Mouse (Mus musculus) spleen, adult 2 months (tissue): ENCODE data around the gene Ppp1cb. TPM values are rescaled to one million over a fixed set of nuclear protein-coding genes. Genes with fewer than 3 reads are reported as not detected.
A peak's percentile ranks its signal among the peaks of the same experiment; 100 is the strongest.

Experiments used
- DNase-seq, 2 experiments: peaks; one replicate each; pipeline versions ENCODE4 v3.0.0 to v3.0.0-alpha.2; 2012 to 2021; ENCODE audit warnings: low spot score in 2 of 2, low read depth in 1 of 2
- H3K27ac ChIP-seq: fragments of 200-500 bp; 2 replicates; pipeline ENCODE4 v1.5.1; 2012; ENCODE audit warnings: low read length, inconsistent platforms; ENCODE audit not compliant: insufficient read depth
- H3K27me3 ChIP-seq: fragments of 200-500 bp; 2 replicates; pipeline ENCODE4 v1.6.1; 2012; ENCODE audit warnings: mild to moderate bottlenecking, moderate library complexity, low read length, inconsistent platforms; ENCODE audit not compliant: control insufficient read depth, insufficient read depth
- H3K36me3 ChIP-seq: fragments of 200-500 bp; 2 replicates; pipeline ENCODE4 v1.6.1; 2012; ENCODE audit warnings: mild to moderate bottlenecking, low read length, inconsistent platforms; ENCODE audit not compliant: control insufficient read depth, insufficient read depth
- H3K4me1 ChIP-seq: fragments of 200-500 bp; 2 replicates; pipeline ENCODE4 v1.6.1; 2011; ENCODE audit warnings: inconsistent platforms; ENCODE audit not compliant: control insufficient read depth, insufficient read depth, insufficient read length
- H3K4me3 ChIP-seq: fragments of 200-500 bp; 2 replicates; pipeline ENCODE4 v1.5.1; 2011; ENCODE audit warnings: mild to moderate bottlenecking, inconsistent platforms; ENCODE audit not compliant: insufficient read depth, insufficient read length; ENCODE audit errors: extremely low read depth
- CTCF ChIP-seq: fragments of 200-500 bp; IDR thresholded peaks from 2 replicates; pipeline ENCODE4 v1.5.1; 2011; ENCODE audit warnings: mild to moderate bottlenecking, inconsistent platforms; ENCODE audit not compliant: insufficient read depth, insufficient read length, insufficient replicate concordance; ENCODE audit errors: extremely low read depth
- POLR2A ChIP-seq: fragments of 200-500 bp; IDR thresholded peaks from 2 replicates; pipeline ENCODE4 v1.6.1; 2011; ENCODE audit warnings: low read depth, low read length, inconsistent platforms
- WGBS: fragments of 180-500 bp; shearing (Covaris S2); methylation state at CpG from one replicate; pipeline ENCODE4 v1.1.7; 2018; 5-methylcytosine and 5-hydroxymethylcytosine counted together
- polyA plus RNA-seq: library from polyadenylated mRNA; depleted of rRNA; stranded (reverse); fragments of >200 nt; gene quantifications from 2 replicates; pipeline ENCODE4 v1.2.3, GENCODE M21; 2012; rRNA removed

Gene Ppp1cb
- 8.5 and 14.8 TPM in 2 replicates for polyA plus RNA-seq

- TF ChIP-seq POLR2A = peak; percentile 86
- no peak for TF ChIP-seq CTCF
- H3K4me3 ChIP-seq = peak within 1 kb of the TSS; percentile 72
- H3K27ac ChIP-seq = peak within 1 kb of the TSS; percentile 93
- WGBS = 2% methylated on average over 53 of the region's 54 CpGs
- no peaks in the 10 kb centered on the region for H3K27me3 ChIP-seq
- DNase-seq = peak; percentile 98
- H3K36me3 ChIP-seq = no peaks in the 10 kb centered on the region
- H3K4me1 ChIP-seq = peaks cover 4% of the 10 kb centered on the region
Observed at GRCm38 (mm10) chr5:32458408-32459143, at the start of gene Ppp1cb. TSS of gene Ppp1cb (plus strand) at chr5:32458843.

DNA sequence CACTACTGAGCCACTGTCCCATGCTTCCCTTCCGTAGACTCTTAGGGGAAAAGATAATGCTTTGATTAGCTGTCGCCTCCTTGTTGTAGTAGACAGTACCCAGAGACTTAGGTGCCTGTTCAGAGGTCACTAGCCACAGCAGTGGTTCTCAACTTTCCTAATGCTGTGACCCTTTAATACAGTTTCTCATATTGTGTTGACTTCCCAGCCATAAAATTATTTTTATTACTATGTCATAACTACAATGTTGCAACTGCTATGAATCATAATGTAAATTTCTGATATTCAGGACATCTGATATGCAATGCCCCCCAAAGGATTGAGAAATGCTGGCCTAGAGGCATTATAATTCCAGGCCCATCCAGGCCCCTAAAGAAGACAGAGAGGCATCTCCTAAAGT, 48.9 kb upstream of the Ppp1cb start:
- Histone ChIP-seq H3K4me3 (no peak overlapping the region), H3K4me1 (peaks cover 19% of the 10 kb centered on the region; the same call in 1 of the 2 replicates), H3K27ac (no peak overlapping the region), H3K36me3 (no peaks in the 10 kb centered on the region), H3K27me3 (no peaks in the 10 kb centered on the region)
- 92% methylated on average over 2 of the region's 2 CpGs for WGBS
- TF ChIP-seq CTCF (no peak), POLR2A (no peak)
- DNase-seq = no peak

DNA sequence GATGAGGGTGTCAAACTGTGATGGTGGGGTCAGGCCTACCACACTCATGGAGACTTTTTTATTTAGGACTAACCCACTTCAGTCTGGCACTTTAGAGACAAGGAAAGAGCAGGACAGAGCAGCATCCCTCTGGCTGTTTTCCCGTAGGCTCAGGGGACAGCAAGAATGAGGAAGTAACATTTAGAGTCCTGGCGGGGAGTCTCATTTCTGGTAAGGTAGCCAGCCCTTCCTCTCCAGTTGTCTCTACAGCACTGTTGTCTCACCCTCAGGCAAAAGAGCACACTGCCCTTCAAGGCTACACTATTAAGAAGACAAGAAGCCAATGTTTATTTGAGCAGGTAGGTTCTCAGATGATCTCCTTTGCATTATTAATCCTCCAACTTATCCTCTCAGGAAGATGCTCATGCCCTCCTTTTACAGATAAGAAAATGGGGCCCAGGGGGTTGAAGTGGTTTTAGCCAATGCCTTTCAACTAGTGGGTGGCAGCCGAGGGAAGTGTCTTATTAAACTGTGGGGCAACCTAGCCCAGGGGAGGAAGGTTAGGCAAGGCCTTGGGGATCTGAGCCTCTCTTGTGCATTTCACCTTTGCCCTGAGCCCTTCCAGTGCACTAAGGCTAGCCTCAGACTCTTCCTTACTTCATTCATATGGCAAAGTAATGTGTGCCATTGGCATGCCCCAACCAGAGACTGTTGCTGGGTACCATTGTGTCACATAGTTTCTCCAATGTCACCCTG, 47.5 kb upstream of the Ppp1cb start:
- no peak overlapping the region for H3K27ac ChIP-seq
- peaks cover 19% of the 10 kb centered on the region; the same call in 1 of the 2 replicates for H3K4me1 ChIP-seq
- H3K36me3 ChIP-seq = no peaks in the 10 kb centered on the region
- DNase-seq = no peak
- WGBS = 17% methylated on average over 3 of the region's 3 CpGs
- TF ChIP-seq CTCF = no peak
- no peak for TF ChIP-seq POLR2A
- H3K4me3 ChIP-seq = no peak overlapping the region
- no peaks in the 10 kb centered on the region for H3K27me3 ChIP-seq

GRCm38 (mm10) chr5:32412186-32412950, 46.3 kb upstream of the Ppp1cb start:
- peak in 1 of 2 experiments; percentile 52 for DNase-seq
- no peak for TF ChIP-seq POLR2A
- TF ChIP-seq CTCF = no peak
- peaks cover 19% of the 10 kb centered on the region; the same call in 1 of the 2 replicates for H3K4me1 ChIP-seq
- no peaks in the 10 kb centered on the region for H3K27me3 ChIP-seq
- no peaks in the 10 kb centered on the region for H3K36me3 ChIP-seq
- WGBS = 21% methylated on average over 1 of the region's 1 CpGs
- H3K4me3 ChIP-seq = no peak overlapping the region
- no peak overlapping the region for H3K27ac ChIP-seq

- H3K4me3 ChIP-seq = no peak overlapping the region
- peaks cover 19% of the 10 kb centered on the region; the same call in 1 of the 2 replicates for H3K4me1 ChIP-seq
- TF ChIP-seq POLR2A (no peak), CTCF (no peak)
- no peaks in the 10 kb centered on the region for H3K36me3 ChIP-seq
- DNase-seq = no peak
- 62% methylated on average over 2 of the region's 2 CpGs for WGBS
- H3K27ac ChIP-seq = no peak overlapping the region
- no peaks in the 10 kb centered on the region for H3K27me3 ChIP-seq
Observed at GRCm38 (mm10) chr5:32413083-32413482, 45.6 kb upstream of the Ppp1cb start.

- DNase-seq = no peak
- H3K4me3 ChIP-seq = no peak overlapping the region
- H3K27ac ChIP-seq = no peak overlapping the region
- no peak for TF ChIP-seq CTCF
- TF ChIP-seq POLR2A = no peak
- H3K27me3 ChIP-seq = no peaks in the 10 kb centered on the region
- H3K4me1 ChIP-seq = peaks cover 19% of the 10 kb centered on the region; the same call in 1 of the 2 replicates
- 48% methylated on average over 2 of the region's 2 CpGs for WGBS
- no peaks in the 10 kb centered on the region for H3K36me3 ChIP-seq
Observed at GRCm38 (mm10) chr5:32413569-32413968, 45.1 kb upstream of the Ppp1cb start.

- WGBS = 72% methylated on average over 5 of the region's 5 CpGs
- Histone ChIP-seq H3K27ac (no peak overlapping the region), H3K36me3 (no peaks in the 10 kb centered on the region), H3K4me3 (no peak overlapping the region), H3K4me1 (peaks cover 19% of the 10 kb centered on the region; the same call in 1 of the 2 replicates), H3K27me3 (no peaks in the 10 kb centered on the region)
- TF ChIP-seq POLR2A (no peak), CTCF (no peak)
- no peak for DNase-seq
Observed at GRCm38 (mm10) chr5:32414461-32414985, 44.1 kb upstream of the Ppp1cb start.
